Mouse (Mus musculus) C2C12 (cell line): ENCODE measurements around the gene Cyld. TPM values are rescaled to one million over a fixed set of nuclear protein-coding genes. Genes with fewer than 3 reads are reported as not detected.

Experiments used
- H3K27me3 ChIP-seq: one replicate; pipeline ENCODE4 v1.6.1; 2011; ENCODE audit not compliant: control insufficient read depth, insufficient read depth, insufficient read length
- H3K36me3 ChIP-seq: one replicate; pipeline ENCODE4 v1.6.1; 2011; ENCODE audit not compliant: control insufficient read depth, insufficient read depth
- H3K4me3 ChIP-seq: one replicate; pipeline ENCODE4 v1.5.1; 2011; ENCODE audit warnings: mild to moderate bottlenecking, control low read depth; ENCODE audit not compliant: poor library complexity, insufficient read depth, severe bottlenecking
- H3K79me2 ChIP-seq: one replicate; pipeline ENCODE4 v1.6.1; 2011; ENCODE audit not compliant: control insufficient read depth, insufficient read depth
- H3K79me3 ChIP-seq: one replicate; pipeline ENCODE4 v1.6.1; 2011; ENCODE audit warnings: low read depth, control low read depth
- H3ac ChIP-seq: one replicate; pipeline ENCODE3; 2011; ENCODE audit warnings: low read depth; ENCODE audit not compliant: control insufficient read depth, insufficient read length
- CEBPB ChIP-seq: IDR thresholded peaks from one replicate; pipeline ENCODE4 v1.6.1; 2011; ENCODE audit warnings: low read depth, mild to moderate bottlenecking, control low read depth, moderate library complexity
- CTCF ChIP-seq: IDR thresholded peaks from one replicate; pipeline ENCODE4 v1.5.1; 2011; ENCODE audit not compliant: control insufficient read depth, insufficient read depth, insufficient read length
- FOSL1 ChIP-seq: IDR thresholded peaks from one replicate; pipeline ENCODE4 v1.8.0; 2011; ENCODE audit warnings: mild to moderate bottlenecking, low read length; ENCODE audit not compliant: poor library complexity, insufficient read depth, severe bottlenecking
- MAX ChIP-seq: IDR thresholded peaks from one replicate; pipeline ENCODE4 v1.6.1; 2011; ENCODE audit warnings: mild to moderate bottlenecking, control low read depth
- MYOD1 ChIP-seq: IDR thresholded peaks from one replicate; pipeline ENCODE4 v1.6.1; 2011; ENCODE audit warnings: low read depth; ENCODE audit not compliant: control insufficient read depth, insufficient read length
- MYOG ChIP-seq: IDR thresholded peaks from one replicate; pipeline ENCODE4 v1.6.1; 2011; ENCODE audit not compliant: control insufficient read depth, insufficient read length; ENCODE audit errors: extremely low read depth
- USF1 ChIP-seq: IDR thresholded peaks from one replicate; pipeline ENCODE4 v1.6.1; 2011; ENCODE audit warnings: low read depth, mild to moderate bottlenecking, control low read depth, moderate library complexity
- polyA plus RNA-seq: library from polyadenylated mRNA; unstranded; fragments of >200 nt; fragmentation: generic; extraction: Trizol; gene quantifications from one replicate; pipeline ENCODE4 v1.2.1, GENCODE M21; 2012; ENCODE audit warnings: missing spikeins

The Cyld gene
- polyA plus RNA-seq, 1 experiment = 5.8 TPM

GRCm38 (mm10) chr8:88771241-88771640 lies 74.4 kb downstream of the Cyld start:
- Histone ChIP-seq H3K4me3 (no peak overlapping the region), H3K79me2 (no peaks in the 10 kb centered on the region), H3ac (no peak overlapping the region), H3K79me3 (no peaks in the 10 kb centered on the region), H3K36me3 (no peaks in the 10 kb centered on the region), H3K27me3 (peaks cover 25% of the 10 kb centered on the region)
- TF ChIP-seq MYOG (no peak), CEBPB (no peak), FOSL1 (no peak), USF1 (no peak), CTCF (no peak), MYOD1 (no peak), MAX (no peak)

GRCm38 (mm10) chr8:88774593-88775297 lies 77.9 kb downstream of the Cyld start:
- Histone ChIP-seq H3K27me3 (peaks cover 51% of the 10 kb centered on the region), H3K36me3 (no peaks in the 10 kb centered on the region), H3K79me3 (no peaks in the 10 kb centered on the region), H3ac (no peak overlapping the region), H3K4me3 (no peak overlapping the region), H3K79me2 (no peaks in the 10 kb centered on the region)
- TF ChIP-seq CEBPB = no peak
- no peak for TF ChIP-seq USF1
- no peak for TF ChIP-seq MAX
- no peak for TF ChIP-seq CTCF
- TF ChIP-seq MYOD1 = no peak
- no peak for TF ChIP-seq FOSL1
- no peak for TF ChIP-seq MYOG

- no peak for TF ChIP-seq USF1
- TF ChIP-seq MYOD1 = no peak
- TF ChIP-seq MAX = no peak
- TF ChIP-seq FOSL1 = no peak
- no peak for TF ChIP-seq CTCF
- no peak for TF ChIP-seq MYOG
- TF ChIP-seq CEBPB = no peak
- Histone ChIP-seq H3ac (no peak overlapping the region), H3K4me3 (no peak overlapping the region), H3K79me2 (no peaks in the 10 kb centered on the region), H3K36me3 (no peaks in the 10 kb centered on the region), H3K79me3 (no peaks in the 10 kb centered on the region), H3K27me3 (peaks cover 51% of the 10 kb centered on the region)
Observed at GRCm38 (mm10) chr8:88775298-88775646, 78.4 kb downstream of the Cyld start.

GRCm38 (mm10) chr8:88780142-88780541 lies 83.3 kb downstream of the Cyld start:
- no peak overlapping the region for H3ac ChIP-seq
- peaks cover 59% of the 10 kb centered on the region for H3K27me3 ChIP-seq
- no peaks in the 10 kb centered on the region for H3K79me3 ChIP-seq
- no peaks in the 10 kb centered on the region for H3K36me3 ChIP-seq
- no peak for TF ChIP-seq MYOD1
- TF ChIP-seq MAX = no peak
- TF ChIP-seq MYOG = no peak
- no peak for TF ChIP-seq FOSL1
- no peak for TF ChIP-seq CEBPB
- TF ChIP-seq CTCF = no peak
- no peak for TF ChIP-seq USF1
- H3K4me3 ChIP-seq = no peak overlapping the region
- H3K79me2 ChIP-seq = no peaks in the 10 kb centered on the region

GRCm38 (mm10) chr8:88781283-88781682 lies 84.5 kb downstream of the Cyld start:
- TF ChIP-seq CTCF (no peak), MYOG (no peak), CEBPB (no peak), FOSL1 (no peak), MAX (no peak), MYOD1 (no peak), USF1 (no peak)
- Histone ChIP-seq H3K36me3 (no peaks in the 10 kb centered on the region), H3K4me3 (no peak overlapping the region), H3K27me3 (peaks cover 48% of the 10 kb centered on the region), H3K79me2 (no peaks in the 10 kb centered on the region), H3ac (no peak overlapping the region), H3K79me3 (no peaks in the 10 kb centered on the region)
